20 mouse cellular contexts compared by ENCODE assay signal in genomic region chr17:57256921-57257485, GRCm38 (mm10). TPM values are rescaled to one million over a fixed set of nuclear protein-coding genes. Genes with fewer than 3 reads are reported as not detected.
DNase-seq lines count a peak whose midpoint lies in the region; TF ChIP-seq lines count a peak whose summit lies in the region.
"Had no signal": no experiment of that assay in that cellular context is flagged by ENCODE, and none has a peak within 500 bp of the region (broad histone marks: within the 10 kb centered on the region; RNA-seq: fewer than 3 reads in every experiment).

No protein-coding gene starts in this region.

- intact Hi-C loops in gastrocnemius, adult 2 months (cut with DNase I): no loop called here

- H3K4me3 ChIP-seq in gastrocnemius, adult 2 months: no peak overlapping the region
- H3K4me3 ChIP-seq: embryonic facial prominence, embryonic 12.5 days; embryonic facial prominence, embryonic 15.5 days; forebrain, embryonic 12.5 days; forebrain, embryonic 15.5 days; hindbrain, embryonic 12.5 days; hindbrain, embryonic 15.5 days had no signal

- no peak for TF ChIP-seq CTCF in gastrocnemius, adult 2 months (IDR thresholded peaks at IDR 0.05)

- peak overlapping the region; percentile 81; the same call in 1 of the 2 replicates for H3K27ac ChIP-seq in gastrocnemius, adult 2 months
- H3K27ac ChIP-seq: embryonic facial prominence, embryonic 12.5 days; embryonic facial prominence, embryonic 15.5 days; forebrain, embryonic 12.5 days; forebrain, embryonic 15.5 days; hindbrain, embryonic 12.5 days; hindbrain, embryonic 15.5 days had no signal

- peak; percentile 11 for DNase-seq in gastrocnemius, adult 2 months
- DNase-seq in gastrocnemius, postnatal 4 days (ENCODE audit: low spot score in 2 of 2): no peak
- DNase-seq in heart, adult 11 months: peak; percentile 91
- DNase-seq in heart, adult 8-10 months (ENCODE audit: low spot score): no peak
- peak; percentile 2 for DNase-seq in ovary, postnatal 36 days (ENCODE audit: low spot score)
- DNase-seq in ovary, adult 18-20 months (ENCODE audit: low spot score): no peak
- DNase-seq: adrenal gland, postnatal 10 days; adrenal gland, postnatal 36 days; cerebellum, adult 11 months; cerebellum, adult 2 months; cerebellum, adult 9-11 months; cerebellum, postnatal 25 days; gastrocnemius, postnatal 10 days; kidney, adult 2 months had no signal

RNA-seq across cellular contexts. Expression of gene Trip10, which starts 7.7 kb away (rescaled TPM):
- total RNA-seq in gastrocnemius, adult 2 months (2021): 100 to 1,000 TPM; 170 to 176 TPM
- total RNA-seq in gastrocnemius, postnatal 4 days (2021): 10 to 100 TPM; 61.0 to 81.5 TPM
- 100 to 1,000 TPM; 117 to 154 (median 134) TPM for total RNA-seq in heart, adult 8-10 months (2022)

RNA-seq across cellular contexts. Expression of gene Gpr108, which starts 8.8 kb away (rescaled TPM):
- total RNA-seq in gastrocnemius, adult 2 months (2021): 10 to 100 TPM; 24.0 to 24.4 TPM
- total RNA-seq in gastrocnemius, postnatal 4 days (2021): 10 to 100 TPM; 24.8 to 25.6 TPM
- 10 to 100 TPM; 29.1 to 35.0 (median 31.0) TPM for total RNA-seq in heart, adult 8-10 months (2022)

RNA-seq across cellular contexts. Expression of gene Vav1, which starts 21.9 kb away (rescaled TPM):
- under 1 TPM; 0.46 to 0.56 TPM for total RNA-seq in gastrocnemius, adult 2 months (2021)
- 1 to 10 TPM; 2.1 to 3.4 TPM for total RNA-seq in gastrocnemius, postnatal 4 days (2021)
- total RNA-seq in heart, adult 8-10 months (2022): 1 to 10 TPM; 1.1 to 1.9 (median 1.4) TPM

RNA-seq across cellular contexts. Expression of gene C3, which starts 29.1 kb away (rescaled TPM):
- 10 to 100 TPM; 10.3 to 24.5 TPM for total RNA-seq in gastrocnemius, adult 2 months (2021)
- total RNA-seq in gastrocnemius, postnatal 4 days (2021): 10 to 100 TPM in 1 of 2 experiments, 1 to 10 TPM in 1; 5.3 to 19.8 TPM
- total RNA-seq in heart, adult 8-10 months (2022): 100 to 1,000 TPM in 2 of 4 experiments, 10 to 100 TPM in 2; 65.8 to 155 (median 120) TPM

Comparison
In these comparisons a context has a peak if more than half of its experiments do, and no peak if none do; other contexts are left out.
1. DNase-seq: peak in gastrocnemius, adult 2 months (single experiment), heart, adult 11 months (single experiment) and ovary, postnatal 36 days (single experiment); none in gastrocnemius, postnatal 4 days (0 of 2), heart, adult 8-10 months (single experiment) and ovary, adult 18-20 months (single experiment).